Mouse (Mus musculus) left cerebral cortex, adult 8-10 months (tissue): ENCODE results near the gene Wdr45. TPM values are rescaled to one million over a fixed set of nuclear protein-coding genes. Genes with fewer than 3 reads are reported as not detected.
"Not testable (repeated sequence)": the region's sequence is repeated elsewhere in the genome, so short reads cannot be mapped to it uniquely, and the experiment has no call there.

Experiments used
- DNase-seq, 2 experiments: peaks; one replicate each; pipeline ENCODE4 v3.0.0; 2022; ENCODE audit warnings: low spot score in 2 of 2
- total RNA-seq, 4 experiments: library from RNA; stranded (reverse); gene quantifications; 2 replicates each; pipeline ENCODE4 v1.2.4; 2022

The Wdr45 gene
- total RNA-seq, 4 experiments from 2014 or later, result 59.1 to 71.0 (median 67.8) TPM

DNA sequence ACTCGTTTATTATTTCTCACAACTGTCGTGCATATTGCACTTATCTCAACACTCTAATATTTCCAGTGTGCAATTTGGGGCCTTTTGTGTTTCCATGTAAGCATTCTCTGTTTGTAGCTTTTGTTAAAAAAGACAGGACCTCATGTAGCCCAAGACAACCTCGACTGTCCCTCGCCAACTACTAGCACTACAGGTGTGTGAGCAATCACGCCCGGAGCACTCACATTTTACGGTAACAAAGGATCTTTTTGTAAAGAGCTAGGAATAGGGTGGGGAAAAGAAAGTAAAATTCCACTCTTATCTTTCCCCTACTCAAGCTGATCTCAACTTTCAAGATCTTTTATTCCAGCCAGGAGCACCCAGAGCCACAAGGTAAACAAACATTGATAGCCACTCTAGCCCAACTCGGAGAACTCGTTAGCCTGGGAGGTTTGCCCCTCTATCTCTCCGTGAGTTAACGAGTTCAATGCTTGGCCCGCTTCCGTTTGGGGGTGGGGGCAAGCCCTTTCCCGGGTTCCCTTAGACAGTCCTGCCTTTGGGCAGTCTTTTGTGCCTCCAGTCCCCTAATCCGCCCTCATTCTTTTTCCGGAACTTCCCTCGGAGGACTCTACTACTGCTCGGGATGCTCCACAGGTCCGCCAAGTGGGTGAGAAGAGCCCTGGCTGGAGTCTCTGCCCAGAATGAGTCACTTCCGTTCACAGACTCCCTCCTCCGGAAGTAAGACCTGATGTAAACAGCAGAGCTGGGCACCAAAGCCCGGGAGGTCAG lies 7.6 kb downstream of the Wdr45 start, which contains the start of gene Gm45208:
Gene Gm45208, plus strand, starts transcription at position 732 of the 768 bp plus-strand sequence.
- DNase-seq, result peak in 1 of 2 experiments; percentile 63

DNA sequence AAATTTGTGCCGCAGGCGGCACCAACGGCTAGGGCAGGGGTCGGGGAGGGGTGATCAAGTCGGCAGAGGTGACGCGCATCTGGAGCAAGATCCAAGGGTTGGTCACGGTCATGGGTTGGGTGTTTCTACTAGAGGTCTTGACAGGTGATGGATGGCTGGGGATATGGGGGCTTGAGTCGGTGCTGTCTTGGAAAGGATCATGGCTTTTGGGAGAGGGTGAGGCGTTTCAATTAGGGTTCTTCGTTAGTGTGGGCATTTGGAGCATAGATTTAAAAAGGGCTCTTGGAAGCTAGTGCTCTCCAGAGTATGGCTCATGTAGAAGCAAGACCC lies 8.1 kb downstream of the Wdr45 start:
- no peak for DNase-seq

DNA sequence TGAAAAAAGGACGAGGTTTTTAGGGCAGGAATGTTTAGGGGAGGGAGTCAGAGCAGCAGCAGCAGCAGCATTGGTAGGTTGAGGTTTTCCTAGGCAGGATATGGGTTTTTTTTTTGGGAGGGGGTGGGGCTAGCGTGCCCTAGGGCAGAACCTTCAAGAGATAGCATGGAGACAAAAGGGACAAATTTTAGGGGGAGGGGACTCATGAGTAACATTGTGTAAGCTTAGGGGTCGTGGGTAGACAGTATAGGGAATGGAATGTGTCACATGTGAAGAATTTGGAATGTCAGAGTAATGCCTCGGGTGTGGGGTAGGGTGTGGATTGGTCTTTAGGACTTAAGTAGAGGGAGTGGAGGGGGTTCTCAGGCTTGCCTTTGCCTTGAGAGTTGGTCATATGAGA lies 8.6 kb downstream of the Wdr45 start:
- DNase-seq, result no peak

DNA sequence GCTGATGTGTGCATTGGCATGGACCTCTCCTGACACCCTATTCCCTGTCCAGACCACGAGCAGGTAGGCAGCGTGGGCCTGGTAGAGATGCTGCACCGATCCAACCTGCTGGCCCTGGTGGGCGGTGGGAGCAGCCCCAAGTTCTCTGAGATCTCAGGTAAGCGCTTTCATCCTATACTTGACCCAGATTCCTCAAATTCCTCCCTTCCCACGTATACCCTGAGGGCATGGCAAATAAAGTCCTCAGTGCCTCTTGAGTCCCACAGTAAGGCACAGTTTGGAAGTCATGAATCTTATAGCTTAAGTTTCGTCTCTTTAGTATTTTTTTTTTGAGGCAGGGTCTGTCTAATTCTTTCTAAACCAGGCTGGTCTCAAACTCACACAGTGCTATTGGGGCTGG lies 10.0 kb downstream of the Wdr45 start:
- no peak for DNase-seq

DNA sequence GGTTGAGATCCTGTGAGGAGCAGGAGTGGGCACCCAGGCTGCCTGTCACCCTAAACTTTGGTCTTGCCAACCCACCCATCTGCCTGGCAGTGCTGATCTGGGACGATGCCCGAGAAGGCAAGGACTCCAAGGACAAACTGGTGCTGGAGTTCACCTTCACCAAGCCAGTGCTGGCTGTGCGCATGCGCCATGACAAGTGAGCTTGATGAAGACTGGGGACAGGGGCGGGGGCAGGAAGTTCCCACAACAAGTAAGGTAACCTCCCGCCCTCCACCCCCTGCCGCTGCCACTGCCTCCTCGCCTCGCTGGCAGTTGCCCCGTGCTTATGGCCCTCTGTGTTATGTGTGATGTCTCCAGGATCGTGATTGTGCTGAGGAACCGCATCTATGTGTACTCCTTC lies 11.7 kb downstream of the Wdr45 start:
- DNase-seq, result no peak

DNA sequence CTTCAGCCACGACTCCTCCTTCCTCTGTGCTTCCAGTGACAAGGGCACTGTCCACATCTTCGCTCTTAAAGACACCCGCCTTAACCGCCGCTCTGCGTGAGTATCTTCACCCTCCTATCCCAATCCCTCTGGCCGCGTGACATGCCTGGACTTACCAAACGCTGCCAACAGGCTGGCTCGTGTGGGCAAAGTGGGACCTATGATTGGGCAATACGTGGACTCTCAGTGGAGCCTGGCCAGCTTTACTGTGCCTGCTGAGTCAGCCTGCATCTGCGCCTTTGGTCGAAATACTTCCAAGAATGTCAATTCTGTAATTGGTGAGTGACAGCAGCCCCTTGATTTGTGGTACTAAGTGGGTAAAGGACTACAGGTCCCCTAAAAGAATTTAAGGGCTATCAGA lies 13.0 kb downstream of the Wdr45 start:
- DNase-seq, result no peak

DNA sequence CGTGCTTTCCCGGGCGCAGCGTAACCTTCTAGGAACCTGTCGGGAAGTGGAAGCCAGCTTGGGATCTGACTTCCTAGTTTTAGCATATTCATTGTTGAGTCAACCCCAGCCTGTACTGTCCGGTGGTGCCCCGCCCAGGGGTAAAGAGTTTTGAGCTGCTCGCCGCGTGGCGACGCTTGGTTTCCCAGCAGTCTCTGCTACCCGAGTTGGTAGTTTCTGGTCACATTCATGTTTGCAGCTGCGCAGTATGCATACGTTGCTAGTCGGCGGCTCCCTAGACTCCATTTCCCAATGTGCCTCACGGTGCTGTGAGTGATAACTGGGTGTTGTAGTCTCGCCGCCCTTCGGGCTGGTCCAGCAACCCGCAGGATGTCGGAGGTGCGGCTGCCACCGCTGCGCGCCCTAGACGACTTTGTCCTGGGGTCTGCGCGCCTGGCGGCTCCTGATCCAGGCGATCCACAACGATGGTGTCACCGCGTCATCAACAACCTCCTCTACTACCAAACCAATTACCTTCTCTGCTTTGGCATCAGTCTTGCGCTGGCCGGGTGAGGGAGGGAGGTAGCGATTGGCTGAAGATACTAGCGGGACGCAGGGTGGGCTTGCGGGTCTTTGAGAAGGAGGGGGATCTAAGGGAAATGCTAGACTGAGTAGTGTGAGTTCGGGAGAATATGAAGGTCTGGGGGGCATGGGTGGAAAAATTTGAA lies 14.2 kb downstream of the Wdr45 start, which contains the start of gene Praf2:
Gene Praf2, plus strand, starts transcription at position 225 of the 707 bp plus-strand sequence.
- peak; percentile 66 to 82 for DNase-seq

DNA sequence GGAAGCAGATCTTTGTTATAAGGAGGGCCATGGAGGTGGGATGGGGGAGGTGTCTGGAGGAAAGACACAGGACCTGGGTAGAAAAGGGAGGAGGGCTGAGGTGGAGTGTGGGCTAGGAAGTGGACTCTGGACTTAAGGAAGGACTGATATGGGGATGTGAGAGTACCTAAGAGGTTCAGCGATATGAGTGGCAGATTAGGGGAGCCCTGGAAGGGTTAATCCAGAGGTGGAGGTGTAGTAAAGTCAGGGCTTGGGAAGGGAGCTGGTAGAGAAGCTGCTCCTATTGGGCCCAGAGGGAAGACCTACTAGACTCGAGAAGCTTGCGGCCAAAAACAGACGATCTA lies 14.8 kb downstream of the Wdr45 start:
- no peak for DNase-seq

DNA sequence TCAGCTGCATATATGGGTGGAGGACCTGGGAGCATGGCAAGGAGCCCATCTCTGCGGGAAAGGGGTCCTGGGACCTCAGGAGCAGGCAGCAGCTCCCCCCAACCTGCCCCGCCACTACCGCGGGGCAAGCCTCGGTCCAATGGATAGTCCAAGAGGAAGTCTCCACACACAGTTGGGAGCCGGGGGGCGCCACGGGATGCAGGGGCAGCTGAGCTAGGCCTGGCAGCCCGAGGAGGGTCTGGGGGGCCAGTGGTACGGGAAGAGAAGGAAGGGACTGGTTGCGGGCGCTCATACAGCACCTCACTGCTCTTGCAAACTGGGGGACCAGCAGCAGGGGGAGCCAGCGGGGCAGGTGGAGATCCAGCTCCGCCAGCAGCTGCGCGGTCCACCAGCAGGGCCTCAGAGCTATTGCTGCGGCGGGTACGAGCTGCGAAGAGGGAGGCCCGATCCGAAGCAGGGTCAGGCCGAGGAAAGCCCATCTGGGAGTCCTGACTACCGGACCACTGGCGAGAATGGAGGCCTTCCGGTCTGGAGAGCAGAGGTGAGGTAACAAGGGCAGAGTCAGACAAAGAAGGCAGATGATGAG lies 19.5 kb downstream of the Wdr45 start:
- DNase-seq, result peak in 1 of 2 experiments; percentile 58

DNA sequence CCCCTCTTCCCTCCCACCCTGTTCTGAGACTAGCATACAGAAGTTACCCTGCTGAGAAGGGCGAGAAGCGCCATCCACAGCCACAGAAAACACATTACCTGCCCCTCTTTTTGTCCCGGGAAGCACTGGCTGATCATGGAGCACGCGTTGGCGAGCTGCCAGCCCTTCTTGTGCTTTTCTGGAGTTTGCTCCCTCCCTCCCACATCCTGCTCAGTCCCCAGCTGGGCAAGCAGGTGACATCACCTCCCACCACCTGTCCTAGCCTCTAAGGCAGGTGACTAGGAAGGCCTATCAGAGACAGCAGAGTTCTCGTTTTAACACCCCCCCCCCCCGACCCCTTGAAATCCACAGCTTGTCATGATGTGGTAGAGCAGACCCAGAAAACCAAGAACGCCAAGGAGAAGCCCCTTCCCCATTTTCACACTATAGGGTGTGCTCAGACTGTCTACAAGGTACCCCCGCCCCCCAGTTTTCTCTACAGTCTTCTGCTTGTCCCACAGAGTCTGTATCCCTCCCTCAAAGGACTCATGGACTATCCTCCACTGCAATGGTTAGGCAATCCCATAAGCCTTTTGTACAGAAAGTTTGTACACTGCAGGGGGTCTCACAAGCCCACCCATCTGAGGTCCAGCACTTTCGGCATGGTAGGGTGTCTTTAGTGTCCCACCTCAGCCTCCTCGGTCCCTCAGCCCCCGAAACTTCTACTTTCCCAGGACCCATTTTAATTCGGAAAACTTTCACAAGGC lies 25.4 kb downstream of the Wdr45 start:
- DNase-seq, result peak in 1 of 2 experiments; percentile 41

DNA sequence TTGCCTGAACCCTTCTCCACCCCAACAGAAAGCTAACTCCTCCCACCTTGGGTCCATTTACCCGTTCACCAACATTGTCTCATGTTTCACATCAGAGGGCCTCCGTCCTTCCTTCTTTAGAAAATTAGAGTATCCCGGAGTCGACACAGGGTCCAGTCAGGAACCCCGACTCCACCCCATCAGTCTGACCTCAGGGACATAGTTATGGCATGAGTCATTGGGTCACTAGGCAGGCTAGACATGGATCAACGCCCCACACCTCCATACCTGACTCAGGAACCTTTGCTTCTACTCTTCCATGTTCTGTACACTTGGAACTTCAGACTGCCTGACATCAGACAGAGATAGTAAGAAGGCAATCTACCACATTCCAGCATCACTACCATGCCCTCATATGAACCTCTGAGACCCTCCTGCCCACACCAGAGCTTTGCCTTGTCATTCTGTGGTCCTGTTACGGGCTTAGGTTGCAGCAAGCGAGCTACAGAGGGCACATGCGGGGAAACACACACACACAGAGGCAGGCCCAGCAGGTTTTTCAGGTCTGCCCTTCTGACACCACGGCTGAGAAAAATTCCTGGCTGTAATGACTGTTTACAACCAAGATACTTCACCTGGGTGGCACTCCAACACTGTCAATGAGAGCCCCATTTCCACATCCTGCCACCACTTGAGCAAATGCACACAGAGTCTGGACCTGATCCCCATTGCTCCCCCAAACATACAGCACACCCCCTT lies 26.1 kb downstream of the Wdr45 start:
- DNase-seq, result no peak

DNA sequence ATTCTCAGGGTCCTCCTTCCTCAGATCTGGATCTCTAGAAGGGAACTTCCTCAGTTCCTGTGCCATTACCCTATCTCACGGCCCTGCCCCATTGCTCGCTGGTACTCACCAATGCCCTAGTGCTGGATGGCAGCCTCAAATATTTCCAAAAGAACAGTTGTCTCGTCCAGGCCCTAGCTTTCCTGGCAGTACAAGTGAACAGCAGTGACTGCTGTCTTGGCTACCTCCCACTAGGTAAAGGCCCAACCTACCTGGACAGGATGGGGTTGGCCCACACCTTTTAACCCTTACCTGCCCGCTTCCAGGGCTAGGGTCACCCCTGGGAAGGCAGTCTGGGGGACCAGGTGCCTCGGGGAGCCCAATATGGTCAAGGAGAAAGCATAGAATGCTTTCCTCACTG lies 27.0 kb downstream of the Wdr45 start:
- no peak for DNase-seq

DNA sequence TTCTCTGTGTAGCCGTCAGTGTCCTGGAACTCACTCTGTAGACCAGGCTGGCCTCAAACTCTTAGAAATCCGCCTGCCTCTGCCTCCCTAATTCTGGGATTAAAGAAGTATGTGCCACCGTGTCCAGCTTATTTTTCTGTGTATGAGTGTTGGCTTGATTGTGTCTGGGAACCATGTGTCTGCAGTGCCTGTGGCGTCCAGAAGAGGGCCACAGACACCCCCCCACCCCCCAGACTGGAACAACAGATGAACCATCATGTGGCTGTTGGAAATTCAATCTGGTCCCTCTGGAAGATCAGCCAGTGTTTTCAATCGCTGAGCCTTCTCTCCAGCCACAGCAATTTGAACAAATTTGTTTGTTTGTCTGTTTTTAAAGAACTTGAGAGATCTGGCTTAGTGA lies 29.3 kb downstream of the Wdr45 start:
- DNase-seq, result no peak

DNA sequence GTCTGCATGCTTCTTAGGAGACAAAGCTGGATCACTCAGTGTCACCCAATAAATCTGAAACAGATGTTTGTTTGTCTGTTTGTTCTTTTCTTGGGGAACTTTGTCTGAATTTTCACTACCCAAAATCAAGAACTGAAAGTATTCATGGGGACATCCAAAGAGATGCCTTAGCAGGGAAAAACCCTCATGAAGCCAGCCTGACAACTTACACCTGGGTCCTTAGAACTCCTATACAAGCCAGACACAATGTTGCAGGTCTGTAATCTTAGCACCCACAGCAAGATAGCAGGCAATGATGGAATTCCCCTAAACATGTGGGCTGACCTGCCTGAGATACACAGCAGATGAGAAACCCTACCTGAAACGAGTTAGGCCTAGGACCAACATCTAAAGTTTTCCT lies 30.8 kb downstream of the Wdr45 start:
- DNase-seq, result no peak

DNA sequence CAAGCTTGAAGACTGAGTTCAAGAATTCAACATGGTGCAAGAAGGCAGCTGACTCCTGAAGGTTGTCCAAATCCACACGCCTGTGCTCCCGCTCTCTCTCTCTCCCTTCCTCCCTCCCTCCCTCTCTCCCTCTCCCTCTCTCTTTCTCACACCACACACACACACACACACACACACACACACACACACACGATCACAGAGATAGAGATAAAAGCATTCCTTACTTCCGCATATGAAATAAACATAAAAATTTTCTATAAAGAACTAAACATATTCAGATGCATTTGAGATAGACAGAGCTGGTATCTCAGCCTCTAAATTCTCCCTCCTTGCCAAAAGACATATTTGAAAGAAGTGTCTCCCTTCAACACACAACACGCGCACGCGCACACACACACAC lies 31.3 kb downstream of the Wdr45 start:
- no peak for DNase-seq

DNA sequence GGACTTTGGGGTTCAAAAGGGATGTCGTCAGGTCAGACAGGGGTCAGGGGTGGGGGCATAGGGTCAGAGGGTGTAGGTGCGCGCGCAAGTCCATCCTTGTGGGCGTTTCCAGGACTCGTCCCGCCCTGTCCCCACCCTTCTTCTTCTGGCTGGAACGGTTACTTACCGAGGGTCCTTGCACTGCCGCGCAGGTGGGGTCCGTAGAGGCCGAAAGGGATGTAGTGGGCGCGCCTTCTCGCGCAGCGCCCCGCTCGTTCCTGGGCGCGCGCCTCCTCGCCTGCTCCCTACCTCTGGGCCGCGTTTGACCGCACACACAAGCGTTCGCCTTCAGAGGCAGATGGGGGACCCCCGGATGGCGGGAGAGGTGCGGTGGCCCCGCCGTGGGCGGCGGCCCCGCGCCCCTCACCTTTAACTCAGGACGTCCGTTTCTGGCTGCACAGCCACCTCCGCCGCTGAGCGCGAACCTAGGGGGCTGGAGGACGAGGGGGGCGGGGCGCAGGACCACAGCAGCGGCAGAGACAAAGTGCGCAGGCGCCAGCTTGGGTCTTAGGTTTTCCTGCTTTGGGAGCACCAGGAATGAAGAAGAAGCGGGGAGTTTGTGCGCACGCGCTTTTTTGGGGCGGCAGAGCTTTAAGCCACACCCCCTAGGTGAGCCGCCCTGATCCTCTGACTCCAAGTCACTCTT lies 36.4 kb downstream of the Wdr45 start, which contains the start of gene Ccdc120:
Gene Ccdc120, minus strand, starts transcription at position 474 of the 685 bp plus-strand sequence.
- DNase-seq, result peak in 1 of 2 experiments; percentile 72

DNA sequence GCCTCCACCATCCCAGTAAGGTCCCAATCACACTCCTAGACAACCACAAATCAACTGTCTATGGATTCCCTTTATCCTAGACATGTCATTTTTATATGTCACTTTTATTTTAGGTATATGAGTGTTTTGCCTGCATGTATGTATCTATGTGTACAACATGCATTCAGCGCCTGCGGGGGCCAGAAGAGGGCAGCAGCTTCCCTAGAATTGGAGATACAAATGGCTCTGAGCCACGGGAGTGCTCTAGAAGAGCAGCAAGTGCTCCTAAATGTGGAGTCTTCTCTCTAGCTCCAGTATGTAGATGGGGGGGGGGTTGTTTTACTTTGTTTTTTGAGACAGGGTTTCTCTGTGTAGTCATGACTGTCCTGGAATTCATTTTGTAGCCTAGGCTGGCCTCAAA lies 39.5 kb downstream of the Wdr45 start:
- DNase-seq, result not testable (repeated sequence)

DNA sequence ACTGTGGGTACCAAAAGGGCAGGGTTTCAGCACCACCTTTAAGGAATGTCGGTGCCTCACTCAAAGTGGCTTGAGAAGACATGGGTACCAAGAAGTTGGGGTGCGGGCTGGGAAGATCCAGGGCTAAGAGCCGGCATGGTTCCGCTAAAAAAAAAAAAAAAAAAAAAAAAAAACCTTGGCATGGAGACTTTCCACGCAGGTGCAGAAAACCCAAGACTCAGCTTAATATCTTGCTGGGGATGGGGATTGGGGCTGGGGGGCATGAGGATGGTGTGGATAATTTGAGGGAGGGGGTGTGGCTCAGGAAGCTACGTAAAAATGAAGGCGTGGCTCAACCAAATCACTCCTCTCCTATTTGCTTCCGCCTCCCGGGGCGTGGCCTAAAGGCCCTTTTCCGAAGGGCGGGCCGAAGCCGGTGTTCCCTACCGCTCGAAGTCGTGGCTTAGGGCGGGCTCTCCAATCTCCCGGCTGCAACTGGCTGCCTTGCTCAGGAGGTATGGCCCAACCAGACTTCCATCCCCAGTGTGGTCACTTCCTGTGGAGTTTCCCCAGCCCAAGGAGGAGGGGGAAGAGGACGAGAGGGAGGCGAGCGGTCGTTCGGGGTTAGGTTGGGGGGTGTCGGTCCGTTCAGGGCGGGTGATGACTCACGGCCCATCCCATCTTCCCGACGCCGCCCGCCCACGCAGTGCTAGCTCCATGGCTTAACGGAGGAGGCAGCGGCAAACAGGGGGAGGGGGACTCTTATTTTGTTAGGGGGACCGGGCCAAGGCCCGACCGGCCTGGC lies 48.2 kb downstream of the Wdr45 start, which contains the start of gene Tfe3:
Gene Tfe3, plus strand, starts transcription at position 424 of the 784 bp plus-strand sequence.
- peak; percentile 50 to 95 for DNase-seq

DNA sequence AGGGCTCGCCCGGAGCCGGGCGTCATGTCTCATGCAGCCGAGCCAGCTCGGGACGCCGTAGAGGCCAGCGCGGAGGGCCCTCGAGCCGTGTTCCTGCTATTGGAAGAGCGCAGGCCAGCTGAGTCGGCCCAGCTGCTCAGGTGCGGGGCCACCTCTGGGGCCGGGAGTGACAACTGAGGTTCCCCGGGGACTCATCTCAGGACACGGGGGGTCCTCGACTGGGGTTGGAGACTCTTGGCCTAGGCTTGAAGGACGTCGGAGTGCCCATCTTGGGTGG lies 48.7 kb downstream of the Wdr45 start:
- no peak for DNase-seq
